Mouse (Mus musculus) E14TG2a.4 (cell line): ENCODE data around the gene Gm49711.

ENCODE experiments used
- H3K27me3 ChIP-seq: 2 replicates; pipeline ENCODE4 v1.6.1; 2014; ENCODE audit warnings: low read length, control low read depth; ENCODE audit not compliant: insufficient read depth
- H3K36me3 ChIP-seq: 2 replicates; pipeline ENCODE4 v1.6.1; 2014; ENCODE audit warnings: low read length, control low read depth; ENCODE audit not compliant: insufficient read depth
- H3K4me1 ChIP-seq: replicated peaks from 2 replicates; pipeline ENCODE4 v1.6.1; 2014; ENCODE audit warnings: low read depth, low read length, control low read depth
- H3K4me3 ChIP-seq: replicated peaks from 2 replicates; pipeline ENCODE4 v1.5.1; 2014; ENCODE audit warnings: mild to moderate bottlenecking, low read length
- H3K9me3 ChIP-seq: 2 replicates; pipeline ENCODE4 v1.6.1; 2014; ENCODE audit warnings: low read length, control low read depth
- CTCF ChIP-seq: conservative IDR thresholded peaks from 2 replicates; pipeline ENCODE4 v1.5.1; 2014; ENCODE audit warnings: low read length
- NANOG ChIP-seq: IDR thresholded peaks from 2 replicates; pipeline ENCODE4 v1.6.1; 2014; ENCODE audit warnings: borderline replicate concordance, low read length, mixed read lengths
- POU5F1 ChIP-seq: IDR thresholded peaks from 2 replicates; pipeline ENCODE4 v1.6.1; 2014; ENCODE audit warnings: low read length, borderline replicate concordance

The Gm49711 gene

DNA sequence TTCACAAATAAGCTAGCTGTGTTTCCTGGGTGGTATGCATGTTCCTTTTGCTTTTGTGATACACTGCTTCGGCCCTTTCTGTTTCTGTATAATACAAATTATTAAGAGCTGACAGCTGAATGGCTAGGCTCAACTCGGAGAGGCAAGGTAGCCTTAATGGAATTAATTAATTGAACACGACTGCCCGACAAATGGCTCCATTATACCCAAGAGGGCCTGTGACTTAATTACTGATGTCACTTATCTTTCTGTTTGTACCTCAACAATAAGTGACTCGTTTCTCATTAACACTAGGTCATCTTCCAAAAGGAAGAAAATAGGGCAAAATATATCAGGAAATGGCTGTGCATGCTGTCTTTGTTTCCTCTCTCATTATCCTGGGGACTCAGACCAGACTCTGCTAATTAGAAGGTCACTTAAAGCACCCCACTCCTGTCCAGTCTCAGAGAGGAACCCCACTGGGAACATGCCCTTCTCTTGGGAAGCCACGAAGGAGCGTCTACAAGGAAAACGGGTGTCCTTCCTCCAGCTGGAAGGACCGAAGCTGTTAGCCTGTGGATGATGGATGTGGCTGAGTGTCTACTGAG, 84.4 kb downstream of the Gm49711 start:
- Histone ChIP-seq H3K27me3 (peaks cover 4% of the 10 kb centered on the region; the same call in 1 of the 2 replicates), H3K9me3 (no peaks in the 10 kb centered on the region), H3K4me1 (peaks cover 11% of the 10 kb centered on the region), H3K36me3 (no peaks in the 10 kb centered on the region), H3K4me3 (no peak overlapping the region)
- TF ChIP-seq CTCF: no peak
- TF ChIP-seq NANOG: no peak
- TF ChIP-seq POU5F1: no peak

DNA sequence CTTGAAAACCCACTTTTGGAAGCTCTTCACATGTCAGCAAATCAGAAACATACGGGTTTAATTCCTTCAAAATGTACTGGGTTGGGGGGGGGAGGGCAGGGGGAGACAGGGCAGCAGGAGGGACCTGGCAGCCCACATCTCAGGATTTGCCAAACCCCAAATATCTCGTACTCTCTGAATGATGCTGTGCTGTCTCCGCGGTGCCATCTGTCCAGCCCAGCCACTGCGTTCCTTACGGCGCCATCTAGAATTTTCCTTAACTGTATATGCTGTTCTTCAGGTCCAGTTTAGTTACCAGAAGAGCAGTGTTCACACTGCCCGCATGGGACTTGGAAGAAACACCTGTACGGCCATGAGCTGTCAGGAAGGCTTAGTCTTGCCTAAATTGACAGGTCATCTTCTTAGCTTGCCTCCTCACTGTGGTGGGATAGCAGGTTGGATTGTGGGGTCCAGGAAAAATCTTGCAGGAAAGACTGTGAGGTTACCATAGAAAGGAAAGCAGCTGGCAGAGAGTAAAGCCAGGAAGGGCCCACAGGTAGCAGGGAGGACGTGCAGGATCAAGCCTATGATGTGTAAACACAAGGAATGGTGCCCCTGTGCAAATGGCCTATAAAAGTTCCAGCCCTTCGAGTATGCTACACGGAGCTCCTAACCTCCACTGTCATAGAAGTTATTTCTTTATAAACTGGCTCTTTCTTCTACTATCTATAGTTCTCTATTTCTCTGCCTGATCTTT, 89.7 kb downstream of the Gm49711 start:
- no peak for TF ChIP-seq CTCF
- no peak for TF ChIP-seq POU5F1
- no peak for TF ChIP-seq NANOG
- H3K27me3 ChIP-seq: peaks cover 4% of the 10 kb centered on the region; the same call in 1 of the 2 replicates
- no peaks in the 10 kb centered on the region for H3K36me3 ChIP-seq
- no peaks in the 10 kb centered on the region for H3K9me3 ChIP-seq
- H3K4me1 ChIP-seq: no peaks in the 10 kb centered on the region
- no peak overlapping the region for H3K4me3 ChIP-seq

- no peaks in the 10 kb centered on the region for H3K36me3 ChIP-seq
- 0 out of 2 replicates have a peak, but pooled peaks cover 4% of the 10 kb centered on the region for H3K27me3 ChIP-seq
- H3K4me3 ChIP-seq: no peak overlapping the region
- H3K4me1 ChIP-seq: no peaks in the 10 kb centered on the region
- H3K9me3 ChIP-seq: no peaks in the 10 kb centered on the region
- TF ChIP-seq CTCF: no peak
- no peak for TF ChIP-seq POU5F1
- TF ChIP-seq NANOG: no peak
These were observed 90.2 kb downstream of the Gm49711 start for GRCm38 (mm10) chr16:92148367-92148728.

GRCm38 (mm10) chr16:92150975-92151374, 92.9 kb downstream of the Gm49711 start:
- Histone ChIP-seq H3K4me3 (no peak overlapping the region), H3K36me3 (no peaks in the 10 kb centered on the region), H3K27me3 (peaks cover 12% of the 10 kb centered on the region; the same call in 1 of the 2 replicates), H3K4me1 (peaks cover 8% of the 10 kb centered on the region; the same call in 1 of the 2 replicates), H3K9me3 (no peaks in the 10 kb centered on the region)
- TF ChIP-seq POU5F1: no peak
- no peak for TF ChIP-seq CTCF
- no peak for TF ChIP-seq NANOG

DNA sequence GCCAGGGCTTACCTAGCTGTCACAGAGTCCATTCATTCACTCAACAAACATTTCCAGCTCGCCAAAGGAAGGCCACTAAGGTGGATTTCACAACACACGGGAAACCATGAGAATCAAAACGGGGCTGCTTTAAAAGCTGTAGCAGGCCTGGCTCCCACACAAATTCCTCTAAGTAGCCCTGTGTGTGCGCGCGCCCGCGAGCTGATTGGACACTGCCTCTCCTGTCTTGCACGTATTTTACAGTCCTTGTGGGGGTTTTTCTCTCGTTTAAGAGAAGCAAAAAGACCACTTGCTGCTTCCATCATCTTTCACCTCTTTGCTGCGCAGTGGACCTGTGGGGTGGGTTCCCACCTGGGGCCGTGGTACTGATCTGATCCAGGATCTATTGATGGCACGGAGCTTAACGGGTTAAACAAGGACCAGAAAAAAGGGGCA, 99.9 kb downstream of the Gm49711 start:
- no peaks in the 10 kb centered on the region for H3K36me3 ChIP-seq
- H3K27me3 ChIP-seq: peaks cover 44% of the 10 kb centered on the region
- peak overlapping the region; percentile 70 for H3K4me3 ChIP-seq
- H3K9me3 ChIP-seq: no peaks in the 10 kb centered on the region
- TF ChIP-seq NANOG (no peak), POU5F1 (no peak), CTCF (no peak)
- H3K4me1 ChIP-seq: peaks cover 31% of the 10 kb centered on the region

GRCm38 (mm10) chr16:92158461-92159091, 100.5 kb downstream of the Gm49711 start:
- no peaks in the 10 kb centered on the region for H3K36me3 ChIP-seq
- TF ChIP-seq CTCF (no peak), NANOG (no peak), POU5F1 (no peak)

DNA sequence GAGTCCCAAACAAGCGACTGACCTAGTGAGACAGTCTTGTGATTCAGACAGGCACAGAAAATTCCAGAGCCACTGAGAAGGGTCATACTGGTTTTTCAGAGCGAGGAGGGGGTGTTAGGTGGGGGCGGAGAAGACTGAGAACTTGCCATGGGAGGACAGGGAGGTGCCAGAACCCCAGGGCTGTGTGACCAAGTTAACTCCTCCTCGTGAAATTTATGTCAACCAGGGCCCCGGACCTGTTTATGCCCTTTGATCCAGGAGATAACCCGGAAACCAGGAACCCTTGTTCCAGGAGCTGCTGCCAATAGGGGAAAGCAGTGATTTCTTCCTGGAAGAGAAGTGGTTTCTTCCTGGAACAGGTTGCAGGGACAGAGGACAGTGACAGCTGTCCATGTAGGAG, 101.0 kb downstream of the Gm49711 start:
- Histone ChIP-seq H3K36me3 (no peaks in the 10 kb centered on the region), H3K27me3 (peaks cover 44% of the 10 kb centered on the region), H3K9me3 (no peaks in the 10 kb centered on the region), H3K4me1 (peaks cover 36% of the 10 kb centered on the region), H3K4me3 (peak overlapping the region; percentile 70)
- TF ChIP-seq NANOG: no peak
- no peak for TF ChIP-seq POU5F1

More at GRCm38 (mm10) chr16:92158461-92159091, 100.5 kb downstream of the Gm49711 start:
- Histone ChIP-seq H3K4me1 (peaks cover 31% of the 10 kb centered on the region), H3K27me3 (peaks cover 44% of the 10 kb centered on the region), H3K9me3 (no peaks in the 10 kb centered on the region), H3K4me3 (peak overlapping the region; percentile 70)

GRCm38 (mm10) chr16:92162289-92162688, 104.2 kb downstream of the Gm49711 start:
- no peak overlapping the region for H3K4me3 ChIP-seq
- no peak for TF ChIP-seq POU5F1
- TF ChIP-seq CTCF: no peak
- H3K27me3 ChIP-seq: peaks cover 24% of the 10 kb centered on the region
- H3K36me3 ChIP-seq: no peaks in the 10 kb centered on the region
- H3K9me3 ChIP-seq: no peaks in the 10 kb centered on the region
- H3K4me1 ChIP-seq: peaks cover 33% of the 10 kb centered on the region
